Mouse (Mus musculus) G1E (cell line): Measurements from ENCODE around the gene D230025D16Rik.

Source experiments
- CTCF ChIP-seq: IDR thresholded peaks from 2 replicates; pipeline ENCODE4 v1.5.1; 2012; ENCODE audit warnings: low read depth, low read length, inconsistent platforms, mixed read lengths
- GATA1 ChIP-seq: IDR thresholded peaks from 2 replicates; pipeline ENCODE4 v1.6.1; 2012; ENCODE audit warnings: borderline replicate concordance, low read length, inconsistent platforms, mixed read lengths
- GATA2 ChIP-seq: IDR thresholded peaks from 2 replicates; pipeline ENCODE4 v1.6.1; 2012; ENCODE audit warnings: low read depth, low read length, inconsistent platforms, borderline replicate concordance
- POLR2AphosphoS5 ChIP-seq: IDR thresholded peaks from 2 replicates; pipeline ENCODE4 v1.6.1; 2012; ENCODE audit warnings: low read depth, low read length, inconsistent platforms; ENCODE audit not compliant: insufficient replicate concordance
- TAL1 ChIP-seq: conservative IDR thresholded peaks from 2 replicates; pipeline ENCODE4 v1.6.1; 2012; ENCODE audit warnings: low read depth, low read length, inconsistent platforms, mixed read lengths

GRCm38 (mm10) chr8:105259721-105260320, 34.9 kb downstream of the D230025D16Rik start:
- TF ChIP-seq CTCF = peak; percentile 83
- TF ChIP-seq GATA1 = no peak
- no peak for TF ChIP-seq TAL1
- no peak for TF ChIP-seq POLR2AphosphoS5
- no peak for TF ChIP-seq GATA2
